Mouse (Mus musculus): ENCODE results near the gene Lrfn4. TPM values are rescaled to one million over a fixed set of nuclear protein-coding genes. Genes with fewer than 3 reads are reported as not detected.

Lrfn4 gene
- 4.4 and 7.2 TPM in 2 replicates for polyA plus RNA-seq (2016; fragmentation: Nextera tagmentation; extraction: Ambion mirVana)

DNA sequence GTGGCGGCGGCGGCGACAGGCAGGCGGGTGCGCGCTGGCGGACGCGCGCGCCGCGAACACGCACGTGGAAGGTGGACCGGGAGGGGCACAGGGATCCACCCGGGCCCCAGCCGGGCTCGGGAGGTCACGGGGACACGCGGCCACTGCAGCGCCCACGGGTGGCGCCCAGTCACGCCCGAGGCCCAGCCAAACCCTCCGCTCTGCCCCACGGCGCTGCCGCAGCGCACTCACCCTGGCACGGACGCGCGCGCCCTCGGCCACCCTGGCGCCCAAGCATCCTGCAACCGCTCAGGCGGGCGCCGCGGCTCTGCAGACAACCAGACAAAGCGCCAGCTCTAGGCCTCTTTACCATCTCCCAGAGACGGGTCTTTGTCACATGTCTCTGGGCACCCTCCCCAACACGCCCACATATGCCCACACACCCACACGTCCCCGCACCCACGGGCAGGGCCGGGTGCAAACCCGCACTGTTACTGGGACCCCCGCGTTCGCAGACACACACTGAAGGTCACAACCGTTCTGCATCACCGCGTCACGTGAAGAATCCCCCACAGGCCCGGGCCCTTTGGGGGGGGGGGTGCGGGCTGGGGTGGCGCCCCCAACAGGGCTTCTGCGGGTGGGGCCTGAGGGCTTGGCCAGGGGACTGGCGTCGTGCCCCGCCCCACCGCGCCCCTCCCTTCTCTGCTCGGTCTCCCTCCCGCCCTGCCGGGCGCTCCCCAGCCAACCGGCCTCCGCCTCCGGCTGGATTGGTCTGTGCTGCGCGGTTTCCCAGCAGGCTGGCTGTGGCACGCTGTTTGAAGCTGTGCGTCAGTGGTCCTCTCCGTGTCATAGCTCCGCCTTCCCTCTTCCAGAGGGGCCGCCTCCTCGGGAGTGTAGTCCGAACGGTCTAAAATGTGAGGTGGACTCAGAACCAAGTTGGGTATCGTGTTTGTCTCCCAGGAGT, at the start of gene Lrfn4:
Gene Lrfn4 (minus strand): TSS at position 517 of the 943 bp plus-strand sequence.
- 1% methylated on average over 82 of the region's 87 CpGs for WGBS
- Histone ChIP-seq H3K27ac (peak within 1 kb of the TSS; percentile 98), H3K4me3 (peak within 1 kb of the TSS; percentile 92), H3K36me3 (peaks cover 33% of the 10 kb centered on the region), H3K4me1 (peaks cover 43% of the 10 kb centered on the region), H3K27me3 (ENCODE audit: insufficient read depth, poor library complexity, severe bottlenecking) (peaks cover 8% of the 10 kb centered on the region; the same call in 1 of the 2 replicates), H3K9me3 (no peaks in the 10 kb centered on the region)
- DNase-seq (ENCODE audit: low spot score): peak; percentile 97

- Histone ChIP-seq H3K4me1 (no peaks in the 10 kb centered on the region), H3K27me3 (ENCODE audit: insufficient read depth, poor library complexity, severe bottlenecking) (no peaks in the 10 kb centered on the region), H3K27ac (no peak overlapping the region), H3K36me3 (no peaks in the 10 kb centered on the region), H3K4me3 (no peak overlapping the region), H3K9me3 (no peaks in the 10 kb centered on the region)
- 91% methylated on average over 5 of the region's 5 CpGs for WGBS
- no peak for DNase-seq (ENCODE audit: low spot score)
These were observed 42.7 kb upstream of the Lrfn4 start for GRCm38 (mm10) chr19:4658156-4658555.

DNA sequence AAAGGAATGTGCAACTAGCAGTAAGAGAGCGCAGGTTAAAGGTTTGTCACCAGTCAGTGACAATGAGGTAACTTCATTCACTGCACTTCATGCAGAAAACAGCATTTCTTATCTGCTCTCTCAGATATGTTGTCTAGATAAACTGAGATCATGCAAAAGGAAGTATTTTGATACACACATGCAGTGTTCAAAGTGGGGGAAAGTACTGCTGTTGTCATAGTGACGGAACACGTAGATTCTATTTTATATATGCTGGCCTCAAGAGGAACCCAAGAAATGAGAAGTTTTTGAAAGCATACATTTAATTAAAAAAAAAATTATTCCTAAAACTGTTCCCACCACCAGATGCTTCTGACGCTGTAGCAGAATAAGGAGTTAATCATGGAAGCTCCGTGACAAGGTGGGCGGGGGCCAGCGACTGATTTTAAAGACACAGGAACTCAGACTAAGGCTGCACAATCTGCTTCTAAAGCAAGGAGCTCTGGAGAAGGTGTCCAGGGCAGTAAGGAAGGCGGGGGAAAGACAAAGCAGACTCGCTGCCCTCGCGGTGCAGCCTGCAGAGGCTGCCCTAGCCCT, 31.5 kb upstream of the Lrfn4 start:
- no peaks in the 10 kb centered on the region for H3K9me3 ChIP-seq
- DNase-seq (ENCODE audit: low spot score): no peak
- WGBS: 77% methylated on average over 11 of the region's 11 CpGs
- no peak overlapping the region for H3K27ac ChIP-seq
- H3K4me3 ChIP-seq: no peak overlapping the region
- no peaks in the 10 kb centered on the region for H3K4me1 ChIP-seq
- H3K27me3 ChIP-seq (ENCODE audit: insufficient read depth, poor library complexity, severe bottlenecking): 0 out of 2 replicates have a peak, but pooled peaks cover 8% of the 10 kb centered on the region
- H3K36me3 ChIP-seq: no peaks in the 10 kb centered on the region

DNA sequence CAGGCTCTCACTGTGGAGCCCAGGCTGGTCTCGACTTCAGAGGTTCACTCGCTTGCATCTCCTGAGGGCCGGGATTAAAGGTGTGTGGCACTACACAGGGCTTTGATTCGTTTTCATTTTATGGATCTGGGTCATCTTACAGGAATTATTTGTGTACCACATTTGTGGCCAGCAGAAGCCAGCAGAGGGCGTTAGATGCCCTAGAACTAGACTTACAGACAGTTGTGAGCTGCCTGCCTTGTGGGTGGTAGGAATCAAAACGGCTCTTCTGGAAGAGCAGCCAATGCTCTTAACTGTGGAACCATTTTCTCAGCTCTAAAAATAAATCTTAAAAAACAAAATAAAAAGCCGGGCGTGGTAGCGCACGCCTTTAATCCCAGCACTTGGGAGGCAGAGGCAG, 28.8 kb upstream of the Lrfn4 start:
- Histone ChIP-seq H3K4me1 (no peaks in the 10 kb centered on the region), H3K9me3 (no peaks in the 10 kb centered on the region), H3K36me3 (no peaks in the 10 kb centered on the region), H3K4me3 (no peak overlapping the region), H3K27me3 (ENCODE audit: insufficient read depth, poor library complexity, severe bottlenecking) (0 out of 2 replicates have a peak, but pooled peaks cover 11% of the 10 kb centered on the region), H3K27ac (no peak overlapping the region)
- no peak for DNase-seq (ENCODE audit: low spot score)
- WGBS: 34% methylated on average over 10 of the region's 10 CpGs

GRCm38 (mm10) chr19:4635986-4636385, 20.5 kb upstream of the Lrfn4 start:
- no peaks in the 10 kb centered on the region for H3K36me3 ChIP-seq
- H3K4me1 ChIP-seq: no peaks in the 10 kb centered on the region
- 0 out of 2 replicates have a peak, but pooled peaks cover 9% of the 10 kb centered on the region for H3K27me3 ChIP-seq (ENCODE audit: insufficient read depth, poor library complexity, severe bottlenecking)
- WGBS: 69% methylated on average over 4 of the region's 4 CpGs
- no peak overlapping the region for H3K4me3 ChIP-seq
- no peak for DNase-seq (ENCODE audit: low spot score)
- H3K27ac ChIP-seq: no peak overlapping the region
- H3K9me3 ChIP-seq: no peaks in the 10 kb centered on the region

GRCm38 (mm10) chr19:4628819-4629218, 13.4 kb upstream of the Lrfn4 start:
- WGBS: 0% methylated on average over 1 of the region's 1 CpGs
- Histone ChIP-seq H3K4me3 (no peak overlapping the region), H3K36me3 (peaks cover 4% of the 10 kb centered on the region), H3K27ac (no peak overlapping the region), H3K9me3 (no peaks in the 10 kb centered on the region), H3K4me1 (peaks cover 27% of the 10 kb centered on the region), H3K27me3 (ENCODE audit: insufficient read depth, poor library complexity, severe bottlenecking) (0 out of 2 replicates have a peak, but pooled peaks cover 3% of the 10 kb centered on the region)
- no peak for DNase-seq (ENCODE audit: low spot score)

GRCm38 (mm10) chr19:4625829-4626535, 10.5 kb upstream of the Lrfn4 start:
- Histone ChIP-seq H3K4me1 (peaks cover 27% of the 10 kb centered on the region), H3K4me3 (peak overlapping the region; percentile 89)
- WGBS: 2% methylated on average over 35 of the region's 35 CpGs

DNA sequence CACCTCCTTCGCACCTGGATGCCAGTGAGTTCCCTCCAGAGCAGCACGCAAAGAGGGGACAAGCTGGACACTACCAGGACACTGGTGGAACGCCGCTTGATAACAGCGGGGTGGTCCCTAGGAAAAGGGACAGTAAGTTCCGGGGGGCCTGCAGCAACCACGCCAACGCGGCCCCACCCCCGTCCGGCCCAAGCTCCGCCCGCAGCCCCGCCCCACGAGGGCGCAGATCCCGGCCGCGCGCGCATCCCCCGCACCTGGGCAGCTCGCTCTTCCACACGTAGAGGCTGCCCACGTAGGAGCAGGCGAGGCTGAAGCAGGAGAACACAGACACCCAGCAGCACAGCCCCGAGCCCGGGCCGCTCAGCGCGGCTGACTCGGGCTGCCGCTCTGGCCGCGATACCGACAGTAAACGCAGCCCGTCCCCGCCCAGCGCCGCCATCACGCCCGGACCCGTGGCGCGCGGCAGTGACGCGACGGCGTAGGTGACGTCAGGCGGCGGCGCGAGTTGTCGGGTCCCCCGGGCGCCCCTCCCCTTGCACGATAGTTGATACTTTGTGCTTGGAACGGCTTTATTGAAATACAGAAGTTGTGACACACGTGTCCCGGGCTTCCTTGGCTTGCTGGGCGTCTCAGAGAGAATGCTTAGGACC, 9.8 kb upstream of the Lrfn4 start, which contains the start of gene Rce1:
Gene Rce1 (minus strand): TSS at position 463 of the 650 bp plus-strand sequence.
- H3K27ac ChIP-seq: peak within 1 kb of the TSS; percentile 96
- H3K4me1 ChIP-seq: peaks cover 27% of the 10 kb centered on the region
- H3K9me3 ChIP-seq: no peaks in the 10 kb centered on the region
- DNase-seq (ENCODE audit: low spot score): peak; percentile 93
- peak within 1 kb of the TSS; percentile 89 for H3K4me3 ChIP-seq
- 1% methylated on average over 63 of the region's 64 CpGs for WGBS
- H3K27me3 ChIP-seq (ENCODE audit: insufficient read depth, poor library complexity, severe bottlenecking): no peaks in the 10 kb centered on the region
- peaks cover 38% of the 10 kb centered on the region for H3K36me3 ChIP-seq

More at GRCm38 (mm10) chr19:4625829-4626535, 10.5 kb upstream of the Lrfn4 start:
- H3K9me3 ChIP-seq: no peaks in the 10 kb centered on the region
- peak overlapping the region; percentile 96 for H3K27ac ChIP-seq
- H3K36me3 ChIP-seq: peaks cover 33% of the 10 kb centered on the region
- no peaks in the 10 kb centered on the region for H3K27me3 ChIP-seq (ENCODE audit: insufficient read depth, poor library complexity, severe bottlenecking)
- no peak for DNase-seq (ENCODE audit: low spot score)

- peak; percentile 64 for DNase-seq (ENCODE audit: low spot score)
- Histone ChIP-seq H3K27ac (peak overlapping the region; percentile 96), H3K36me3 (peaks cover 38% of the 10 kb centered on the region), H3K9me3 (no peaks in the 10 kb centered on the region), H3K27me3 (ENCODE audit: insufficient read depth, poor library complexity, severe bottlenecking) (no peaks in the 10 kb centered on the region), H3K4me3 (peak overlapping the region; percentile 89), H3K4me1 (peaks cover 27% of the 10 kb centered on the region)
- WGBS: 35% methylated on average over 4 of the region's 4 CpGs
These were observed 9.1 kb upstream of the Lrfn4 start for GRCm38 (mm10) chr19:4624406-4625178.

DNA sequence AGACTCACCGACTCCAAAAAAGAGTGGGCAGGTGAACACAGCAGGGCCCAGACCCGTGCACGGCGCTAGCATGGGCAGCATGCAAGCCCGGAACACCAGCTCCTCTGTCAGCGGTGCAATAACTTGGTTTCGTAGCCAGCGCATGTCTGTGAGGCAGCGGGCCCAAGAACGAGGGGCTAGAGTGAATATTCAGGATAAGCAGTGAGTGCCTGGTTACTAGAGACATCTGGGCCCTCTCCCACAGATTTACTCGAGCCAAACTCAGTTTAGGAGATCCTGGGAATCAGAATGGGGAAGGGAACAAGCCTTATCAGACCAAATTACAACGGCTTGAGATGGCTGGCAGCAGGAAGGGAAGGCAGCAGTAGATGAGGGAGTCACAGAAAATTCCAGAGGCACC, 8.5 kb upstream of the Lrfn4 start:
- WGBS: 89% methylated on average over 12 of the region's 12 CpGs
- Histone ChIP-seq H3K27ac (no peak overlapping the region), H3K4me1 (peaks cover 27% of the 10 kb centered on the region), H3K9me3 (no peaks in the 10 kb centered on the region), H3K36me3 (peaks cover 38% of the 10 kb centered on the region), H3K4me3 (no peak overlapping the region), H3K27me3 (ENCODE audit: insufficient read depth, poor library complexity, severe bottlenecking) (no peaks in the 10 kb centered on the region)
- DNase-seq (ENCODE audit: low spot score): peak; percentile 52

GRCm38 (mm10) chr19:4623419-4623818, 8.0 kb upstream of the Lrfn4 start:
- Histone ChIP-seq H3K36me3 (peaks cover 38% of the 10 kb centered on the region), H3K27ac (no peak overlapping the region), H3K27me3 (ENCODE audit: insufficient read depth, poor library complexity, severe bottlenecking) (no peaks in the 10 kb centered on the region), H3K4me1 (peaks cover 28% of the 10 kb centered on the region), H3K4me3 (no peak overlapping the region), H3K9me3 (no peaks in the 10 kb centered on the region)
- peak; percentile 68 for DNase-seq (ENCODE audit: low spot score)
- 90% methylated on average over 9 of the region's 9 CpGs for WGBS

All from heart, embryonic 10.5 days (tissue).